Mouse (Mus musculus) erythroblast, embryonic 14.5 days (primary cell): ENCODE measurements around the gene Zfp609. TPM values are rescaled to one million over a fixed set of nuclear protein-coding genes. Genes with fewer than 3 reads are reported as not detected.

Experiments used
- H3K27me3 ChIP-seq: 2 replicates; pipeline ENCODE4 v1.6.1; 2012; ENCODE audit warnings: inconsistent platforms; ENCODE audit not compliant: control insufficient read depth
- H3K36me3 ChIP-seq: 2 replicates; pipeline ENCODE4 v1.6.1; 2012; ENCODE audit warnings: mild to moderate bottlenecking, inconsistent platforms; ENCODE audit not compliant: control insufficient read depth
- H3K4me1 ChIP-seq: 2 replicates; pipeline ENCODE4 v1.6.1; 2012; ENCODE audit warnings: inconsistent platforms; ENCODE audit not compliant: control insufficient read depth
- H3K4me3 ChIP-seq: replicated peaks from 2 replicates; pipeline ENCODE3; 2012; ENCODE audit warnings: moderate library complexity, mild to moderate bottlenecking, inconsistent platforms
- H3K9me3 ChIP-seq: 2 replicates; pipeline ENCODE4 v1.6.1; 2012; ENCODE audit warnings: low read length, inconsistent platforms, mixed read lengths; ENCODE audit not compliant: control insufficient read depth
- GATA1 ChIP-seq: IDR thresholded peaks from 2 replicates; pipeline ENCODE4 v1.6.1; 2012; ENCODE audit warnings: low read length, inconsistent platforms, mixed read lengths
- TAL1 ChIP-seq: IDR thresholded peaks from 3 replicates; pipeline ENCODE4 v1.6.1; 2012; ENCODE audit warnings: low read length, inconsistent platforms, mixed read lengths
- polyA plus RNA-seq: library from polyadenylated mRNA; stranded (reverse); fragments of >175 nt; gene quantifications from 2 replicates; pipeline ENCODE4 v1.2.3, GENCODE M21; 2012

The Zfp609 gene
- polyA plus RNA-seq, 1 experiment: 0.53 TPM

- no peaks in the 10 kb centered on the region for H3K9me3 ChIP-seq
- peaks cover 3% of the 10 kb centered on the region; the same call in 1 of the 2 replicates for H3K27me3 ChIP-seq
- H3K4me1 ChIP-seq: no peaks in the 10 kb centered on the region
- no peak overlapping the region for H3K4me3 ChIP-seq
- TF ChIP-seq GATA1: no peak
- TF ChIP-seq TAL1: no peak
- H3K36me3 ChIP-seq: no peaks in the 10 kb centered on the region
Measured at GRCm38 (mm10) chr9:65645984-65646383, 181.4 kb downstream of the Zfp609 start.

GRCm38 (mm10) chr9:65644960-65645359 lies 182.4 kb downstream of the Zfp609 start:
- peaks cover 6% of the 10 kb centered on the region; the same call in 1 of the 2 replicates for H3K27me3 ChIP-seq
- H3K9me3 ChIP-seq: no peaks in the 10 kb centered on the region
- H3K4me1 ChIP-seq: no peaks in the 10 kb centered on the region
- H3K36me3 ChIP-seq: no peaks in the 10 kb centered on the region
- TF ChIP-seq GATA1 (no peak), TAL1 (no peak)
- no peak overlapping the region for H3K4me3 ChIP-seq

- Histone ChIP-seq H3K4me3 (no peak overlapping the region), H3K9me3 (no peaks in the 10 kb centered on the region), H3K27me3 (peaks cover 9% of the 10 kb centered on the region), H3K36me3 (no peaks in the 10 kb centered on the region), H3K4me1 (no peaks in the 10 kb centered on the region)
- TF ChIP-seq GATA1: no peak
- no peak for TF ChIP-seq TAL1
Measured at GRCm38 (mm10) chr9:65642546-65642945, 184.8 kb downstream of the Zfp609 start.

Other genes starting within 250 kb of the Zfp609 start
- gene Plekho2, start 247.5 kb downstream of the Zfp609 start, polyA plus RNA-seq: 11.7 and 13.8 TPM in 2 replicates
- 4.9 and 5.2 TPM in 2 replicates for gene Pif1, start 240.4 kb downstream of the Zfp609 start, polyA plus RNA-seq
- gene Rbpms2, start 197.9 kb downstream of the Zfp609 start, polyA plus RNA-seq: 0.09 and 0.12 TPM in 2 replicates
- gene Oaz2, start 159.6 kb downstream of the Zfp609 start, polyA plus RNA-seq: 10.5 and 13.6 TPM in 2 replicates
- gene Pclaf, start 62.7 kb upstream of the Zfp609 start, polyA plus RNA-seq: 0.32 and 0.60 TPM in 2 replicates
- gene Trip4, start 81.2 kb upstream of the Zfp609 start, polyA plus RNA-seq: 0.06 and 0.07 TPM in 2 replicates
- gene Csnk1g1, start 81.4 kb upstream of the Zfp609 start, polyA plus RNA-seq: 0.10 and 0.24 TPM in 2 replicates
- 10.8 and 12.3 TPM in 2 replicates for gene Ppib, start 232.7 kb upstream of the Zfp609 start, polyA plus RNA-seq
- 13.3 and 20.5 TPM in 2 replicates for gene Snx22, start 242.2 kb upstream of the Zfp609 start, polyA plus RNA-seq